Mouse (Mus musculus): ENCODE results near the gene Tmem177.

The Tmem177 gene

GRCm38 (mm10) chr1:119912953-119913814 lies at the start of gene Tmem177:
Gene Tmem177 (minus strand): TSS chr1:119913208.
- peak; percentile 95 to 96 for DNase-seq

GRCm38 (mm10) chr1:119959920-119960319 lies 46.9 kb upstream of the Tmem177 start:
- DNase-seq, result no peak

GRCm38 (mm10) chr1:119959464-119959863 lies 46.5 kb upstream of the Tmem177 start:
- no peak for DNase-seq

GRCm38 (mm10) chr1:119957716-119958222 lies 44.8 kb upstream of the Tmem177 start:
- DNase-seq, result peak; percentile 51 to 53

- DNase-seq, result no peak
Measured at GRCm38 (mm10) chr1:119954680-119955079, 41.7 kb upstream of the Tmem177 start.

- DNase-seq, result no peak
Measured at GRCm38 (mm10) chr1:119953456-119953855, 40.4 kb upstream of the Tmem177 start.

GRCm38 (mm10) chr1:119950086-119950485 lies 37.1 kb upstream of the Tmem177 start:
- DNase-seq, result no peak

GRCm38 (mm10) chr1:119936861-119937260 lies 23.9 kb upstream of the Tmem177 start:
- no peak for DNase-seq

- DNase-seq, result peak; percentile 18 to 23
Measured at GRCm38 (mm10) chr1:119931421-119932150, 18.6 kb upstream of the Tmem177 start.

GRCm38 (mm10) chr1:119929715-119930114 lies 16.7 kb upstream of the Tmem177 start:
- peak in 1 of 2 experiments; percentile 16 for DNase-seq

GRCm38 (mm10) chr1:119919299-119919698 lies 6.3 kb upstream of the Tmem177 start:
- peak; percentile 31 to 50 for DNase-seq

GRCm38 (mm10) chr1:119916823-119917371 lies 3.9 kb upstream of the Tmem177 start:
- DNase-seq, result no peak

- DNase-seq, result no peak
Measured at GRCm38 (mm10) chr1:119907206-119907748, 5.7 kb downstream of the Tmem177 start.

GRCm38 (mm10) chr1:119903231-119903620 lies 9.8 kb downstream of the Tmem177 start:
- DNase-seq, result no peak

- peak; percentile 62 to 64 for DNase-seq
Measured at GRCm38 (mm10) chr1:119902551-119903230, 10.3 kb downstream of the Tmem177 start.

- DNase-seq, result no peak
Measured at GRCm38 (mm10) chr1:119899195-119900123, 13.5 kb downstream of the Tmem177 start.

GRCm38 (mm10) chr1:119894936-119895335 lies 18.1 kb downstream of the Tmem177 start:
- DNase-seq, result peak; percentile 74 to 75

- DNase-seq, result no peak
Measured at GRCm38 (mm10) chr1:119893600-119893999, 19.4 kb downstream of the Tmem177 start.

- no peak for DNase-seq
Measured at GRCm38 (mm10) chr1:119892933-119893332, 20.1 kb downstream of the Tmem177 start.

- peak in 1 of 2 experiments; percentile 48 for DNase-seq
Measured at GRCm38 (mm10) chr1:119891865-119892264, 21.1 kb downstream of the Tmem177 start.

GRCm38 (mm10) chr1:119891149-119891548 lies 21.9 kb downstream of the Tmem177 start:
- no peak for DNase-seq
